Mouse (Mus musculus) forebrain, embryonic 12.5 days (tissue): ENCODE measurements at regions not wholly inside any gene's neighbourhood (a gene's known extent, or its start where the extent isn't known, plus 50 kb on each side); places are given as distances from the start of the nearest gene placed in this dataset.

Experiments used
- ATAC-seq: fragments of 200-750 bp; cut with Nextera tagmentation; 2 replicates; pipeline ENCODE4 v1.8.0; 2017; ENCODE audit warnings: moderate TSS enrichment; ENCODE audit not compliant: low FRiP score
- H3K27ac ChIP-seq: fragments of 300-500 bp; sonication (generic); 2 replicates; pipeline ENCODE4 v1.5.1; 2016; ENCODE audit warnings: mild to moderate bottlenecking
- H3K27me3 ChIP-seq: fragments of 300-500 bp; sonication (generic); 2 replicates; pipeline ENCODE4 v1.6.1; 2016; ENCODE audit warnings: mild to moderate bottlenecking
- H3K36me3 ChIP-seq: fragments of 300-500 bp; sonication (generic); replicated peaks from 2 replicates; pipeline ENCODE4 v1.6.1; 2016; ENCODE audit warnings: mild to moderate bottlenecking
- H3K4me1 ChIP-seq: fragments of 300-500 bp; sonication (generic); 2 replicates; pipeline ENCODE4 v1.6.1; 2016
- H3K4me2 ChIP-seq: fragments of 300-500 bp; sonication (generic); 2 replicates; pipeline ENCODE4 v1.6.1; 2016; ENCODE audit warnings: mild to moderate bottlenecking, moderate library complexity
- H3K4me3 ChIP-seq: fragments of 300-500 bp; sonication (generic); replicated peaks from 2 replicates; pipeline ENCODE4 v1.5.1; 2016; ENCODE audit warnings: mild to moderate bottlenecking
- H3K9ac ChIP-seq: fragments of 300-500 bp; sonication (generic); 2 replicates; pipeline ENCODE4 v1.6.1; 2016; ENCODE audit warnings: mild to moderate bottlenecking
- H3K9me3 ChIP-seq: fragments of 300-500 bp; sonication (generic); 2 replicates; pipeline ENCODE4 v1.6.1; 2016
- WGBS: fragments of 180-500 bp; shearing (Covaris S2); methylation state at CpG from one replicate; pipeline ENCODE4 v1.1.7; 2016; 5-methylcytosine and 5-hydroxymethylcytosine counted together

DNA sequence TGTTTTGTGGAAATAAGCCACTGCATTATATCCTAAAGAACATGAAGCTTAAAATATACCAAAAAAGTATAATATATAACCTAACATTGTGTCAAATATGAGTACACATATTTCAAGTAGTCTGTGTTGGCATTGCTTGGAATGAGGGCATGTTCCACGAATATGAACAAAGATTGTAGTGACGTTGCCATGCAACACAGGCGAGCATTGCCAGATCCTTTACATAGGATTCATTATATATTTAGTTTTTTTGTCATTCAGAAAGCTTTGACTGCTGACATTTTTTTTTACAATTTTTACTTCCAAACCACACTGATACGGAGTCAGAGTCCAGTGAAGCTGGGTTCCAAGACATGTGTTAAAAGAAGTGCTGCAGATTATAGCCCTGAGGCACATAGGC lies 900.1 kb downstream of the Efnb2 start:
- no peak for ATAC-seq
- H3K27ac ChIP-seq = no peak overlapping the region
- H3K27me3 ChIP-seq = no peaks in the 10 kb centered on the region
- no peak overlapping the region for H3K4me2 ChIP-seq
- no peaks in the 10 kb centered on the region for H3K9me3 ChIP-seq
- H3K4me3 ChIP-seq = no peak overlapping the region
- H3K36me3 ChIP-seq = no peaks in the 10 kb centered on the region
- WGBS = 81% methylated on average over 4 of the region's 4 CpGs
- no peaks in the 10 kb centered on the region for H3K4me1 ChIP-seq
- H3K9ac ChIP-seq = no peak overlapping the region

DNA sequence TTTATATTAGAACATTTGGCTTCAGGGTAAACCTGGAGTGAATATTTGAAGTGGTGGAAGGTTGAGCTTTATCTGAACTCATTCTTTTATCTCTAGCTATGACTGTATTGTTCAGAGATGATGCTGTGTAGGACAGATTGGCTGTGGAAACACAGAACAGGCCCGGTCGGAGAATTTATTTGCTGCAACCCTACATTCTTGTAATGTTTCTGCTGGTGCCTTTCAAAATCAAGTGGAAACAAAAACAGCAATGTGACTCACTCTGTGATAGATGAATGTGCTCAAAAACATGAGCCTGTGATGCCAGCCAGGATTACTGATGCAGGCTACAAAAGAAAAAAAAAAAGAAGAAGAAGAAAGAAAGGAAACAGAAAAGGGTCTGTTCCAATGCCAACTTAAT lies 928.3 kb downstream of the Efnb2 start:
- Histone ChIP-seq H3K27ac (no peak overlapping the region), H3K4me3 (no peak overlapping the region), H3K4me2 (no peak overlapping the region), H3K4me1 (no peaks in the 10 kb centered on the region), H3K9me3 (no peaks in the 10 kb centered on the region), H3K9ac (no peak overlapping the region), H3K36me3 (no peaks in the 10 kb centered on the region), H3K27me3 (no peaks in the 10 kb centered on the region)
- whole genome bisulfite sequencing = 71% methylated on average over 2 of the region's 2 CpGs
- ATAC-seq = no peak

DNA sequence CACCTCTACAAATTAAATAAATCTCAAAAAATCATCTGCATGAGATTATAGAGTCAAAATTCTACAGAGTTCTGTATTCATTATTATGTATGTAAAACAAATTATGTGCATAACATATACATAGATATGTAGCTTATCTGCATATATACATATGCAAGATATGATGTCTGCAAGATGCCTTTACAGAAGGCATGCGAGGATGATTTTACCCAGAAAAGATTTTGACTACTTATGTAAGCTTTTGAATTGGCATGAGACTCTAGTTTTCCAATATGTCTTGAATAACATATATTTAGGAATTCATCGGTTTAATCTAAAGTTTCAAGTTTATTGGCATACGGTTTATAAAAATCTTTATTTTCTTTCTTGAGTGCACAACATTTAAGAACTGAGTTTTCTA lies 939.2 kb downstream of the Efnb2 start:
- Histone ChIP-seq H3K4me3 (no peak overlapping the region), H3K36me3 (no peaks in the 10 kb centered on the region), H3K4me1 (no peaks in the 10 kb centered on the region), H3K4me2 (no peak overlapping the region), H3K9me3 (no peaks in the 10 kb centered on the region), H3K27me3 (no peaks in the 10 kb centered on the region), H3K9ac (no peak overlapping the region), H3K27ac (no peak overlapping the region)
- 94% methylated on average over 3 of the region's 3 CpGs for WGBS
- ATAC-seq = no peak

DNA sequence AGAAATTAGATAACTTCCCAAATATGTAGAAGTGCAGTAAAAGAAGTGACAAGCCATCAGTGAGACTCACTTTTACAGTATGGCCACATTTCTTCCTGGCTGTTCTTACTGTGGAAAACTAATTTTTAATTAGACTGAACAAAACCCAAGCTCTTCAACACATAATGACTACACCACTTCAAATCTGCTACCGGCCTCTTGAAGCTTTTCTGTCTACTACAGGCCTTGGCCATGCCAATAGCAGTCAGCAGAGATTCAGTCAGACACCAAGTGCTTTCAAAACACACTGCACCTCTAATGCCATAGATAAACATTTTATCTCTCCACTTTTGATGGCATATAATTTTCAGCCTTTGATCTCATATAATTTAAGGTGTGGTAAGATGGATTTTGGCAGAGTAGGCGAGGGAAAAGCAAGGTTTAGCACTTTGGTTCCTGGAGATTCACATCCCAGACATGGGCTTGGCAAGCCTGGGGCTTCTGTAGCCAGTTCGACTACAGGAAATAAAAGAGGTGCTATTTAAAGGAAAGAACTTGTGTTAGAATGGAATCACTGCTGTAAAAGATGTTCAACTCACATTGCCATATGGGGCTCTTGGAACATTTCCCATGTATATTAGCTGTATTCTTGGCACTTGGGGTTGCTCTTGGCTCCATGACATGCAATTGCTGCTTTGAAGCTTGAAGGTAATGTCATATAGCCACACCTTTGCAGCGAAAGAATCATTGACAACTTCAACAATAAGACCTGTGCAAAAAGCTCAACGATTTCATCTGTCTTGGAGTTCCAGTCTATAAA lies 941.9 kb downstream of the Efnb2 start:
- H3K4me1 ChIP-seq = no peaks in the 10 kb centered on the region
- ATAC-seq = no peak
- H3K9ac ChIP-seq = no peak overlapping the region
- no peak overlapping the region for H3K27ac ChIP-seq
- no peak overlapping the region for H3K4me3 ChIP-seq
- 85% methylated on average over 5 of the region's 5 CpGs for WGBS
- no peak overlapping the region for H3K4me2 ChIP-seq
- no peaks in the 10 kb centered on the region for H3K27me3 ChIP-seq
- H3K9me3 ChIP-seq = no peaks in the 10 kb centered on the region
- no peaks in the 10 kb centered on the region for H3K36me3 ChIP-seq

DNA sequence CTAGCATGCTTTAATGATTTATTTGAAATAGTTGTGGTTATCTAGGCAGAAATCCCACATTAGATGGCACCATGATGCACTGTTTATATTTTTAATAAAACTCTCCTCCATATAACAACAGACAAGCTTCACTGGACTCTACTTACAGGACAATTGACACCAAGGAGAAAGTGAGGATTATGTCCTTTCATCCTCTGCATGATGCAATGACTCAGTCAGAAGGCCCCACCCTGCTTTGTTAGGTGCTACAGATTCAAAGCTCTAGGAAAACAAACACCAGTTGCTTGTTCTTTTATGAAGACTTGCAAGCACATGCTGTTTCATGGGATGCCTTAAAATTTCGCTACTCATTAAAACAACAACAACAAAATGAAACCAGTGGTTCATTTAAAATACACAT lies 950.3 kb downstream of the Efnb2 start:
- H3K4me1 ChIP-seq = no peaks in the 10 kb centered on the region
- no peak overlapping the region for H3K4me3 ChIP-seq
- no peak overlapping the region for H3K4me2 ChIP-seq
- H3K27ac ChIP-seq = no peak overlapping the region
- WGBS = 58% methylated on average over 1 of the region's 1 CpGs
- no peak overlapping the region for H3K9ac ChIP-seq
- no peak for ATAC-seq
- H3K27me3 ChIP-seq = no peaks in the 10 kb centered on the region
- H3K36me3 ChIP-seq = no peaks in the 10 kb centered on the region
- H3K9me3 ChIP-seq = no peaks in the 10 kb centered on the region

DNA sequence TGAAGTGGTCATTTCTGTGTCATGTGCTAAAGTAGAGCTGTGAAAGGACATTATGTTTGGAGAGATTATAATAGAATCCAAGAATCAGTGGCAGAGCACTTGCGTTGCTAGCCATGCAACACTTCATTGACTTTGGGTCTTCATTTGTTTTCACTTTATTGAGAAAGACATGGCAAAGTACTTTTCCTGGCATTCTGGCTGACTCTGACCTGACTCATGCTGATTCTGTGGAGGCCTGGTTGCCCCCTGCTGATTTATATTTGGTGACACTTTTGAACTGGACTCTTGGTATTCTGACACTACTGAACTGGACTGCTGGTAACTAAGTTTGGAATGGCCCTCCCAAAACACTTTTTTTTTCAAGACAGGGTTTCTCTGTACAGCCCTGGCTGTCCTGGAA lies 951.6 kb downstream of the Efnb2 start:
- ATAC-seq = no peak
- 76% methylated on average over 1 of the region's 1 CpGs for WGBS

DNA sequence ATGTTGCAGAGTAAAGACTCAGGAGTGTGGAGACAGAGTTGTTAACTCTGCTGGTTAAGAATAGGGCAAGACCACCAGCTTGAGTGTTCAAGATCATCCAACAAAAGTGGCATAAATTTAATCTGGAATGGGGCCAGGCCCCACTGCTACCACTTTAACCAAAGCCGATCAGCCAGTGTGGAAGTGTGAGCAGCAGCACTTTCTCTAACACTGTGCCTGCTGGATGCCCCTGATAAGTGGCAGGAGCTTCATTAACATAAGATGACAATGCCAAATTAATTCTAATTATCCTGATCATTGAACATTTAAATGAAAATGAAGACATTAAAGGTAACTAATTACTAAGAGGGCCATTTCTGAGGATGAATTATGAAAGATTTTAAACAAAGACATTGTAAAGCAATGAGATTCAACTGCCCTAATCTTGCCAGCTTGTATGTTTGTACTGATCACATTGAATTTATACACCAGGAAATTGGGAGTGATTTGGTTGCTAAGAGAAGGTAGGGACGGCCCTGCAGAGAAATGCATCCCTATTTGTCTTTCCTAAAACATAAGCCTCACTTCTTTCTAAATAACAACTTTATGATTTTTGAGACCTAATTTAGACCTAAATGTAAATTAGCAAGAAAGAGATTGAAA lies 969.6 kb downstream of the Efnb2 start:
- H3K4me3 ChIP-seq = no peak overlapping the region
- peak; percentile 77 for ATAC-seq
- H3K9ac ChIP-seq = no peak overlapping the region
- no peaks in the 10 kb centered on the region for H3K4me1 ChIP-seq
- WGBS = 37% methylated on average over 2 of the region's 2 CpGs
- no peaks in the 10 kb centered on the region for H3K9me3 ChIP-seq
- no peak overlapping the region for H3K4me2 ChIP-seq
- H3K27ac ChIP-seq = no peak overlapping the region
- H3K36me3 ChIP-seq = no peaks in the 10 kb centered on the region
- no peaks in the 10 kb centered on the region for H3K27me3 ChIP-seq

More for the DNA sequence above, 951.6 kb downstream of the Efnb2 start:
- Histone ChIP-seq H3K4me1 (no peaks in the 10 kb centered on the region), H3K36me3 (no peaks in the 10 kb centered on the region), H3K27ac (no peak overlapping the region), H3K27me3 (no peaks in the 10 kb centered on the region), H3K9ac (no peak overlapping the region), H3K4me3 (no peak overlapping the region), H3K9me3 (no peaks in the 10 kb centered on the region), H3K4me2 (no peak overlapping the region)

DNA sequence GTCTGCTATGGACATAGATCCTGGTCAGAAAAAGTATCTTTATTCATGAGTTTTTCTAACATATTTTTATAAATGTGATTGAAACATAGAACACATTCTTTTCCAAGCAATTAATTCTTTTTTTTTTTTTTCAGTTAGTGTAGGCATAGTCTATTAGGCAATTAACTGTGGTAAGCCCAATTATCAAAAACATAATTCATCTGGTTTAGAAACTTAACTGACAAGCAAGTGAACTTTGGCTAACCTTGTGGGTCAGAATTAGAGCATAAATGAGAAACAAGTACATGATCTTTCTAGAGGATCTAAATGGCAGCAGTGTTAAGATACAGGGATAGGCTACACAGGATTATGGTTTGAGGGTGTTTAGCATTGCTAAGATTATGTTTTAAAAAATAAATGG lies 1007.2 kb downstream of the Efnb2 start:
- Histone ChIP-seq H3K9me3 (no peaks in the 10 kb centered on the region), H3K27me3 (no peaks in the 10 kb centered on the region), H3K36me3 (no peaks in the 10 kb centered on the region), H3K4me1 (no peaks in the 10 kb centered on the region), H3K4me2 (no peak overlapping the region), H3K9ac (no peak overlapping the region), H3K4me3 (no peak overlapping the region), H3K27ac (no peak overlapping the region)
- no peak for ATAC-seq
